Mouse (Mus musculus) CH12.LX (cell line): Measurements from ENCODE around the gene Paxbp1. TPM values are rescaled to one million over a fixed set of nuclear protein-coding genes. Genes with fewer than 3 reads are reported as not detected.

Experiments used
- DNase-seq: peaks from one replicate; pipeline ENCODE4 v3.0.0-alpha.2; 2013; ENCODE audit errors: extremely low read depth
- H3K27ac ChIP-seq: 2 replicates; pipeline ENCODE4 v1.5.1; 2012; ENCODE audit warnings: low read depth, mild to moderate bottlenecking, control low read depth, moderate library complexity; ENCODE audit not compliant: insufficient read depth
- H3K27me3 ChIP-seq: replicated peaks from 2 replicates; pipeline ENCODE3; 2012; ENCODE audit warnings: inconsistent platforms
- H3K36me3 ChIP-seq, 2 experiments: replicated peaks in 1 of 2; 2 replicates each; pipeline versions ENCODE3 to v1.6.1; 2012; ENCODE audit warnings: inconsistent platforms in 1 of 2, low read length in 1 of 2, mild to moderate bottlenecking in 1 of 2, mixed read lengths in 1 of 2, moderate library complexity in 1 of 2; ENCODE audit not compliant: control insufficient read depth in 1 of 2, insufficient read depth in 1 of 2
- H3K4me1 ChIP-seq, 2 experiments: 2 replicates each; pipeline ENCODE4 v1.6.1; 2012; ENCODE audit warnings: inconsistent platforms in 1 of 2, moderate library complexity in 1 of 2; ENCODE audit not compliant: insufficient read depth in 2 of 2, control insufficient read depth in 1 of 2
- H3K4me2 ChIP-seq: 2 replicates; pipeline ENCODE4 v1.6.1; 2012; ENCODE audit warnings: low read depth, mild to moderate bottlenecking, control low read depth; ENCODE audit not compliant: poor library complexity, insufficient read depth, severe bottlenecking
- H3K4me3 ChIP-seq, 3 experiments: fragments of 150-350 bp in 1 of 3; sonication (generic) in 1 of 3; replicated peaks in 1 of 3; 2 replicates each; pipeline versions ENCODE3 to v1.5.1; 2011 to 2012; ENCODE audit warnings: low read depth in 2 of 3, low read length in 2 of 3, mild to moderate bottlenecking in 2 of 3, moderate library complexity in 2 of 3, control low read depth in 1 of 3, improper control_type of control experiment in 1 of 3, inconsistent platforms in 1 of 3, mixed read lengths in 1 of 3; ENCODE audit not compliant: poor library complexity in 1 of 3
- H3K79me2 ChIP-seq: replicated peaks from 2 replicates; pipeline ENCODE4 v1.6.1; 2012; ENCODE audit warnings: mild to moderate bottlenecking, moderate library complexity; ENCODE audit not compliant: control insufficient read depth, poor library complexity, insufficient read depth, severe bottlenecking; ENCODE audit errors: extremely low read depth
- H3K9ac ChIP-seq: 2 replicates; pipeline ENCODE4 v1.6.1; 2012; ENCODE audit warnings: low read depth, mild to moderate bottlenecking, control low read depth, moderate library complexity; ENCODE audit not compliant: insufficient read depth
- H3K9me3 ChIP-seq: replicated peaks from 2 replicates; pipeline ENCODE3; 2012; ENCODE audit warnings: low read length, inconsistent platforms, mixed read lengths
- BHLHE40 ChIP-seq: IDR thresholded peaks from 2 replicates; pipeline ENCODE4 v1.6.1; 2011; ENCODE audit warnings: mild to moderate bottlenecking, low read depth, low read length, improper control_type of control experiment
- CHD1 ChIP-seq: IDR thresholded peaks from 2 replicates; pipeline ENCODE4 v1.6.1; 2012; ENCODE audit warnings: low read depth, low read length, improper control_type of control experiment, inconsistent platforms
- CHD2 ChIP-seq: IDR thresholded peaks from 2 replicates; pipeline ENCODE4 v1.6.1; 2011; ENCODE audit warnings: low read length, improper control_type of control experiment
- CTCF ChIP-seq, 2 experiments: IDR thresholded peaks in 1 of 2; conservative IDR thresholded peaks in 1 of 2; 2 replicates each; pipeline ENCODE4 v1.5.1; 2011 to 2012; ENCODE audit warnings: low read depth in 2 of 2, low read length in 2 of 2, improper control_type of control experiment in 1 of 2, inconsistent platforms in 1 of 2, mild to moderate bottlenecking in 1 of 2, moderate library complexity in 1 of 2
- E2F4 ChIP-seq: IDR thresholded peaks from 2 replicates; pipeline ENCODE4 v1.6.1; 2011; ENCODE audit warnings: low read depth, low read length, improper control_type of control experiment; ENCODE audit not compliant: insufficient replicate concordance
- ELF1 ChIP-seq: IDR thresholded peaks from 2 replicates; pipeline ENCODE4 v1.6.1; 2014; ENCODE audit warnings: low read depth, mild to moderate bottlenecking, inconsistent platforms, low read length, improper control_type of control experiment
- EP300 ChIP-seq: IDR thresholded peaks from 2 replicates; pipeline ENCODE4 v1.6.1; 2011; ENCODE audit warnings: low read length, improper control_type of control experiment
- ETS1 ChIP-seq: conservative IDR thresholded peaks from 2 replicates; pipeline ENCODE4 v1.6.1; 2012; ENCODE audit warnings: low read depth, mild to moderate bottlenecking, inconsistent platforms, low read length, improper control_type of control experiment, moderate library complexity
- GABPA ChIP-seq: IDR thresholded peaks from 2 replicates; pipeline ENCODE4 v1.6.1; 2012; ENCODE audit warnings: low read depth, low read length, improper control_type of control experiment, inconsistent platforms; ENCODE audit not compliant: insufficient replicate concordance
- JUN ChIP-seq: IDR thresholded peaks from 2 replicates; pipeline ENCODE4 v1.6.1; 2011; ENCODE audit warnings: low read depth, mild to moderate bottlenecking, low read length, improper control_type of control experiment, moderate library complexity; ENCODE audit not compliant: insufficient read depth
- JUND ChIP-seq: conservative IDR thresholded peaks from 2 replicates; pipeline ENCODE4 v1.6.1; 2011; ENCODE audit warnings: low read depth, low read length, improper control_type of control experiment
- KAT2A ChIP-seq: IDR thresholded peaks from 2 replicates; pipeline ENCODE4 v1.6.1; 2012; ENCODE audit warnings: low read length, improper control_type of control experiment, inconsistent platforms; ENCODE audit not compliant: insufficient replicate concordance
- MAX ChIP-seq: IDR thresholded peaks from 2 replicates; pipeline ENCODE4 v1.6.1; 2011; ENCODE audit warnings: low read length, improper control_type of control experiment
- MAZ ChIP-seq: IDR thresholded peaks from 2 replicates; pipeline ENCODE4 v1.6.1; 2012; ENCODE audit warnings: low read depth, mild to moderate bottlenecking, inconsistent platforms, low read length, improper control_type of control experiment, moderate library complexity
- MEF2A ChIP-seq: IDR thresholded peaks from 2 replicates; pipeline ENCODE4 v1.6.1; 2014; ENCODE audit warnings: low read depth, mild to moderate bottlenecking, inconsistent platforms, low read length, improper control_type of control experiment, borderline replicate concordance
- MXI1 ChIP-seq: IDR thresholded peaks from 2 replicates; pipeline ENCODE4 v1.6.1; 2011; ENCODE audit warnings: mild to moderate bottlenecking, low read depth, low read length, improper control_type of control experiment
- MYC ChIP-seq: IDR thresholded peaks from 2 replicates; pipeline ENCODE4 v1.6.1; 2011; ENCODE audit warnings: low read depth, mild to moderate bottlenecking, improper control_type of control experiment, low read length
- NRF1 ChIP-seq: IDR thresholded peaks from 2 replicates; pipeline ENCODE4 v1.6.1; 2014; ENCODE audit warnings: low read depth, mild to moderate bottlenecking, inconsistent platforms, low read length, improper control_type of control experiment, moderate library complexity
- PAX5 ChIP-seq: IDR thresholded peaks from 2 replicates; pipeline ENCODE4 v1.6.1; 2012; ENCODE audit warnings: low read length, inconsistent platforms, mixed read lengths
- POLR2A ChIP-seq: IDR thresholded peaks from 2 replicates; pipeline ENCODE4 v1.6.1; 2011; ENCODE audit warnings: low read depth, mild to moderate bottlenecking, improper control_type of control experiment, low read length
- POLR2AphosphoS2 ChIP-seq: IDR thresholded peaks from 2 replicates; pipeline ENCODE4 v1.6.1; 2011; ENCODE audit warnings: low read depth, low read length, improper control_type of control experiment
- RAD21 ChIP-seq: IDR thresholded peaks from 2 replicates; pipeline ENCODE4 v1.6.1; 2011; ENCODE audit warnings: low read depth, mild to moderate bottlenecking, low read length, improper control_type of control experiment, moderate library complexity
- RCOR1 ChIP-seq: conservative IDR thresholded peaks from 2 replicates; pipeline ENCODE4 v1.6.1; 2012; ENCODE audit warnings: low read depth, mild to moderate bottlenecking, inconsistent platforms, low read length, improper control_type of control experiment
- SIN3A ChIP-seq: IDR thresholded peaks from 2 replicates; pipeline ENCODE4 v1.6.1; 2012; ENCODE audit warnings: low read length, improper control_type of control experiment, inconsistent platforms
- SMC3 ChIP-seq: IDR thresholded peaks from 2 replicates; pipeline ENCODE4 v1.6.1; 2011; ENCODE audit warnings: low read depth, low read length, improper control_type of control experiment
- TBP ChIP-seq: conservative IDR thresholded peaks from 2 replicates; pipeline ENCODE4 v1.6.1; 2011; ENCODE audit warnings: low read depth, low read length, improper control_type of control experiment
- UBTF ChIP-seq: IDR thresholded peaks from 2 replicates; pipeline ENCODE4 v1.6.1; 2012; ENCODE audit warnings: low read depth, mild to moderate bottlenecking, inconsistent platforms, low read length, improper control_type of control experiment, moderate library complexity
- USF1 ChIP-seq: IDR thresholded peaks from 2 replicates; pipeline ENCODE4 v1.6.1; 2014; ENCODE audit warnings: low read depth, mild to moderate bottlenecking, inconsistent platforms, low read length, improper control_type of control experiment
- USF2 ChIP-seq: conservative IDR thresholded peaks from 2 replicates; pipeline ENCODE4 v1.6.1; 2011; ENCODE audit warnings: low read depth, low read length, improper control_type of control experiment
- ZKSCAN1 ChIP-seq: IDR thresholded peaks from 2 replicates; pipeline ENCODE4 v1.6.1; 2012; ENCODE audit warnings: low read depth, inconsistent platforms, low read length, improper control_type of control experiment, borderline replicate concordance
- ZMIZ1 ChIP-seq: IDR thresholded peaks from 2 replicates; pipeline ENCODE4 v1.6.1; 2012; ENCODE audit warnings: low read depth, mild to moderate bottlenecking, inconsistent platforms, low read length, improper control_type of control experiment
- ZNF384 ChIP-seq: IDR thresholded peaks from 2 replicates; pipeline ENCODE4 v1.6.1; 2012; ENCODE audit warnings: low read depth, low read length, improper control_type of control experiment, inconsistent platforms
- dilution Hi-C: fragments of 300-500 bp; cut with MboI; formaldehyde crosslinking; loops from 2 replicates; pipeline ENCODE4 v1.14.3; 2020; ENCODE audit warnings: low sequenced_read_pairs; ENCODE audit not compliant: extremely low pct_unique_long_range_greater_than_20kb, extremely low pct_ligation_motif_present
- in situ Hi-C: fragments of 300-500 bp; cut with MboI; formaldehyde crosslinking; loops from 3 replicates; pipeline ENCODE4 v1.14.3; 2019; ENCODE audit warnings: low sequenced_read_pairs, low pct_ligation_motif_present, low pct_unique_long_range_greater_than_20kb, mixed read lengths
- polyA plus RNA-seq: library from polyadenylated mRNA; unstranded; fragments of >175 nt; gene quantifications from 2 replicates; pipeline ENCODE4 v1.2.1, GENCODE M21; 2012; ENCODE audit warnings: low read depth; ENCODE audit not compliant: insufficient read length
- total RNA-seq, 2 experiments: library from RNA; depleted of rRNA; stranded (reverse); fragments of 300-350 nt in 1 of 2; fragments of >200 nt in 1 of 2; gene quantifications; 2 replicates each; pipeline ENCODE4 v1.2.3; 2012 to 2014

The Paxbp1 gene
- total and polyA plus RNA-seq, 3 experiments: 39.4 to 77.1 (median 74.4) TPM

DNA sequence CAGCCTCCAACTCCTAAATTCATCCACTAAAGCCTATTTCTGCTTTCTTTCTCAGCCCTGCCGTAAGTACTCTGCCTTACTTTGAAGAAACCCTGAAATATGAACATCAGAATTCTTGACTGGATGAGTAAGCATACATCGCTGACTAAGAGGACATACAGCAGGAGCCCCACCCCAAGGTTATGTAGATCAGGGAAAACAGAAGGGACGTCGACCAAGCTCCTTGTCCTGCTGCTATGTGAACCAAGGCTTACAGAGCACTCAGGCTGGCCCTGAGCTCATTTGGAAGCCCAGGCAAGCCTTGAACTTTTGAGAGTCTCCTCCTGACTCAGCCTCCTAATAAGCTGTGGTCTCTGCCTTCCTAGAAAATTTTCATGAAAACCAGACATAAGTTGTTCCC lies 28.6 kb downstream of the Paxbp1 start:
- TF ChIP-seq KAT2A (no peak), EP300 (no peak), POLR2AphosphoS2 (no peak), ZMIZ1 (no peak), MEF2A (no peak), SMC3 (no peak), ETS1 (no peak), ELF1 (no peak), BHLHE40 (no peak), MYC (no peak), GABPA (no peak), USF1 (no peak)
- TF ChIP-seq, all 38 proteins: peak for 0
- peaks cover 0 to 13% of the 10 kb centered on the region in 2 experiments; a peak in 2 of 4 replicates for H3K4me1 ChIP-seq
- H3K4me3 ChIP-seq: no peak overlapping the region
- peaks cover 42 to 74% of the 10 kb centered on the region in 2 experiments for H3K36me3 ChIP-seq
- no peak overlapping the region for H3K9ac ChIP-seq
- DNase-seq: no peak
- no peaks in the 10 kb centered on the region for H3K27me3 ChIP-seq
- no peak overlapping the region for H3K27ac ChIP-seq
- dilution Hi-C loops (no loop called here), in situ Hi-C loops (no loop called here)
- H3K79me2 ChIP-seq: no peaks in the 10 kb centered on the region
- H3K9me3 ChIP-seq: no peaks in the 10 kb centered on the region
- H3K4me2 ChIP-seq: no peak overlapping the region

DNA sequence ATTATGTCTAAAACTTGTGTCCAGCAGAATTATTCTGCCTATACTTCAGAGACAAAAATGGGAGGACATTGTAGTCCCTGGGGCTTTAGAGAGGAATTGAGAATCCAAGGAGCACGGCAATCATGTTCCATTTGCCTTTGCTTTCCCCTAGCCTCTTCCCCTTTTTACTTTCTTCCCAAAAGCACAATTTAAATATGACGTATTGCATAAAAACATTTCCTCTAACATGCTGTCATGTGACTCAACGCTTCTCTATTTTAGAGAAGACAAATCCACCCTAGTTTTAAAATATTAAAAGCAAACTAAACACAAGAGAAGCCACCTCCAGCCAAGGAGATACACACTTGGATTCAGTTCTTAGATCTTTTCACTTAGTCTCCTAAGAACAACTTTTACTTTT lies 32.5 kb downstream of the Paxbp1 start:
- H3K9ac ChIP-seq: peak overlapping the region; percentile 49; the same call in 1 of the 2 replicates
- H3K9me3 ChIP-seq: no peaks in the 10 kb centered on the region
- H3K4me1 ChIP-seq: peaks cover 0 to 20% of the 10 kb centered on the region in 2 experiments; a peak in 2 of 4 replicates
- no peaks in the 10 kb centered on the region for H3K79me2 ChIP-seq
- no peak overlapping the region; the same call in 1 of the 2 replicates for H3K27ac ChIP-seq
- H3K4me2 ChIP-seq: peak overlapping the region; percentile 72
- dilution Hi-C loops (no loop called here), in situ Hi-C loops (no loop called here)
- H3K4me3 ChIP-seq: peak overlapping the region; percentile 73 to 90 (median 84)
- no peaks in the 10 kb centered on the region for H3K27me3 ChIP-seq
- H3K36me3 ChIP-seq: peaks cover 16 to 42% of the 10 kb centered on the region in 2 experiments
- DNase-seq: peak; percentile 75
- 0 out of 2 replicates have a peak, but pooled peaks have one; percentile 36 for TF ChIP-seq TBP
- peak; percentile 69 for TF ChIP-seq BHLHE40
- peak; percentile 53 for TF ChIP-seq EP300
- no peak for TF ChIP-seq MAZ
- peak; percentile 70 for TF ChIP-seq USF1
- no peak for TF ChIP-seq E2F4
- no peak for TF ChIP-seq SMC3
- TF ChIP-seq ZMIZ1: no peak; the same call in 1 of the 2 replicates
- no peak for TF ChIP-seq GABPA
- TF ChIP-seq NRF1: no peak
- TF ChIP-seq CHD2: no peak
- TF ChIP-seq POLR2A: no peak
- TF ChIP-seq PAX5: no peak
- TF ChIP-seq ZNF384: no peak
- no peak; the same call in 1 of the 2 replicates for TF ChIP-seq MAX
- TF ChIP-seq SIN3A: no peak
- peak; percentile 45; the same call in 1 of the 2 replicates for TF ChIP-seq JUN
- no peak for TF ChIP-seq CHD1
- TF ChIP-seq UBTF: no peak
- no peak for TF ChIP-seq KAT2A
- TF ChIP-seq MXI1: no peak
- peak; percentile 72 for TF ChIP-seq USF2
- no peak for TF ChIP-seq RAD21
- TF ChIP-seq CTCF (conservative IDR thresholded peaks at IDR 0.05 in 1 of 2, IDR thresholded peaks at IDR 0.05 in 1 of 2; ENCODE audit: low read depth in 2 of 2, low read length in 2 of 2): no peak
- TF ChIP-seq RCOR1: no peak
- TF ChIP-seq ZKSCAN1: no peak
- TF ChIP-seq JUND: no peak; the same call in 1 of the 2 replicates
- no peak; the same call in 1 of the 2 replicates for TF ChIP-seq POLR2AphosphoS2
- no peak for TF ChIP-seq MEF2A
